Mouse (Mus musculus): ENCODE results near the gene Arhgap24.

- TF ChIP-seq HCFC1 (IDR thresholded peaks at IDR 0.05; ENCODE audit: low read depth, low read length) (no peak), NELFE (IDR thresholded peaks at IDR 0.05; ENCODE audit: low read depth, low read length) (no peak), POLR2A (IDR thresholded peaks at IDR 0.05; ENCODE audit: low read depth, low read length) (no peak), EP300 (IDR thresholded peaks at IDR 0.05; ENCODE audit: low read length) (no peak), ELF1 (IDR thresholded peaks at IDR 0.05; ENCODE audit: low read depth, low read length) (no peak), KAT2A (IDR thresholded peaks at IDR 0.05; ENCODE audit: insufficient replicate concordance, low read length) (no peak), E2F4 (IDR thresholded peaks at IDR 0.05; ENCODE audit: insufficient replicate concordance, low read depth, low read length) (no peak), IRF4 (IDR thresholded peaks at IDR 0.05; ENCODE audit: low read depth, low read length) (no peak), MAX (IDR thresholded peaks at IDR 0.05; ENCODE audit: low read length) (no peak), RAD21 (IDR thresholded peaks at IDR 0.05; ENCODE audit: low read depth, low read length) (no peak), CTCF (conservative IDR thresholded peaks at IDR 0.05 in 1 of 2, IDR thresholded peaks at IDR 0.05 in 1 of 2; ENCODE audit: low read depth in 2 of 2, low read length in 2 of 2) (no peak), UBTF (IDR thresholded peaks at IDR 0.05; ENCODE audit: low read depth, low read length) (no peak)
These were observed 132.4 kb downstream of the Arhgap24 start for GRCm38 (mm10) chr5:102613571-102613970.
